Comparison of ENCODE assay signal across 25 mouse cellular contexts in the genomic region with DNA sequence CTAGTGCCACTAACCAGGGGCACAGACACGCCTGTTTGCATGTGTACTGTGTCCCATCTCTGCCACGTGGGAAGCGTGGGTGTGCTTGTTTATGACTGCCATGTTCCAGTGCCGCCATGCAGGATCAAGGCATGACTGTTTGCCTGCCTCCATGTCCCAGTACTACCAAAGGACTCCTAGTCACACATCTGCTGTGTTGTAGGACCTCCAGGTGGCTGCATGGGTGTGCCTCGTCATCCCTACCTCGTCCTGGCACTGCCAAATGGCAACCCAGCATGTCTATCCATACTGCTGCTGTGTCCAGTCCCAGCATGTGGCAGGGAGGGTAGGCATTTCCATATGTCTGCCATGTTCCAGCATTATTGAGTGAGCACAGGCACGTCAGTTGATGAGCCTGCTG.
"Had no signal": no experiment of that assay in that cellular context is flagged by ENCODE, and none has a peak within 500 bp of the region (broad histone marks: within the 10 kb centered on the region; RNA-seq: fewer than 3 reads in every experiment).

No protein-coding gene starts in this region.

- ATAC-seq: forebrain, postnatal 0 days; hindbrain, postnatal 0 days; intestine, embryonic 16.5 days; liver, embryonic 12.5 days had no signal

- H3K4me3 ChIP-seq: heart, embryonic 10.5 days; heart, embryonic 13.5 days; heart, embryonic 15.5 days; hindbrain, embryonic 13.5 days; hindbrain, embryonic 15.5 days; kidney, embryonic 15.5 days; layer of hippocampus, adult 2 months; left cerebral cortex, adult 2 months; limb, embryonic 12.5 days; liver, embryonic 12.5 days had no signal

- DNase-seq: forebrain, postnatal 0 days; gastrocnemius, postnatal 14 days; gastrocnemius, postnatal 36 days; heart, adult 18-20 months; heart, postnatal 14 days; heart, postnatal 36 days; kidney, adult 11 months; kidney, adult 2 months; kidney, adult 9 months; kidney, postnatal 14 days; kidney, postnatal 4 days; liver had no signal

- H3K4me1 ChIP-seq: heart, embryonic 13.5 days had no signal

- H3K36me3 ChIP-seq: heart, embryonic 10.5 days; heart, embryonic 13.5 days; heart, embryonic 15.5 days; hindbrain, embryonic 13.5 days; hindbrain, embryonic 15.5 days; kidney, embryonic 15.5 days; limb, embryonic 12.5 days; liver, embryonic 12.5 days had no signal

- H3K9ac ChIP-seq: forebrain, postnatal 0 days; heart, embryonic 13.5 days; heart, embryonic 15.5 days; hindbrain, embryonic 13.5 days; hindbrain, embryonic 15.5 days; kidney, embryonic 15.5 days; limb, embryonic 12.5 days; liver, embryonic 12.5 days had no signal

- H3K27ac ChIP-seq: heart, embryonic 10.5 days; heart, embryonic 13.5 days; heart, embryonic 15.5 days; hindbrain, embryonic 13.5 days; hindbrain, embryonic 15.5 days; hindbrain, postnatal 0 days; kidney, embryonic 15.5 days; kidney, postnatal 0 days; layer of hippocampus, adult 2 months; left cerebral cortex, adult 2 months; limb, embryonic 12.5 days; liver, embryonic 12.5 days had no signal

- H3K27me3 ChIP-seq: hindbrain, embryonic 15.5 days; kidney, embryonic 15.5 days; limb, embryonic 12.5 days; liver, embryonic 12.5 days had no signal

- H3K4me2 ChIP-seq: heart, embryonic 13.5 days; heart, embryonic 15.5 days; hindbrain, embryonic 13.5 days; hindbrain, embryonic 15.5 days; kidney, embryonic 15.5 days; limb, embryonic 12.5 days; liver, embryonic 12.5 days had no signal

- H3K9me3 ChIP-seq: heart, embryonic 10.5 days; heart, embryonic 13.5 days; heart, embryonic 15.5 days; hindbrain, embryonic 13.5 days; hindbrain, embryonic 15.5 days; kidney, embryonic 15.5 days; limb, embryonic 12.5 days; liver, embryonic 12.5 days had no signal
